Mouse (Mus musculus) NIH3T3 (cell line): Measurements from ENCODE around the gene Efna3.

Experiments used
- DNase-seq: peaks from one replicate; pipeline ENCODE4 v3.0.0-alpha.2; 2012; ENCODE audit warnings: low read depth

Efna3 gene

DNA sequence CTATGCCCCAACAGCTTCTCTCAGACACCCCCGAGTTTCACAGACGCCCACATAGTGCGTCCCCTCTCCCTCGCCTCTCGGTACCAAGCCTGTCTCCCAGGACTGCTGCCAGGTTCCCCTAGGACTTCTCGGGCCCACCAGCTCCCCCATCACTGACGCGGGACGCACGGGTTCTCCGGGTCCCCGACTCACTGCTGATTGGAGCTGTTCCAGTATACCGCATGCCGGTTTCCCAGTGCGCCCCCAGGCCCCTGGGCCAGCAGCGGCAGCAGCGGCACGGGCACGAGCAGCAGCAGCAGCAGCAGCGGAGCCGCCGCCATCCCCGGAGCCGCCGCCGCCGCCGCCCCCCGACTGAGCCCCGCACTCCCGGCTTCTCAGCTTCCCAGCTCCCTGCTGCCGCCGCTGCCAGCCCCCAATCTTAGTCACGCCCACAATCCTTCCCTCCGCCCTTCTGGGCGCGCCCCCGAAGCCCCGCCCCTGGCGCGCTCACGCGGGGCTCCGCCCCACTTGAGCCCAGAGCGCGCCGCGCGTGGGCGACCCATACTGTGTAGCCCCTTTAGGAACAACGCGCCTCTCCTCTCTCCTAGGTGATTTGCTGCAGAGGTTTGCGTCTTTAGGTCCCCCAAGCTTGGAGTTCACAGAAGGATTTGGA, at the start of gene Efna3:
TSS of gene Efna3 (minus strand) at position 452 of the 652 bp plus-strand sequence.
- DNase-seq, result peak; percentile 86

DNA sequence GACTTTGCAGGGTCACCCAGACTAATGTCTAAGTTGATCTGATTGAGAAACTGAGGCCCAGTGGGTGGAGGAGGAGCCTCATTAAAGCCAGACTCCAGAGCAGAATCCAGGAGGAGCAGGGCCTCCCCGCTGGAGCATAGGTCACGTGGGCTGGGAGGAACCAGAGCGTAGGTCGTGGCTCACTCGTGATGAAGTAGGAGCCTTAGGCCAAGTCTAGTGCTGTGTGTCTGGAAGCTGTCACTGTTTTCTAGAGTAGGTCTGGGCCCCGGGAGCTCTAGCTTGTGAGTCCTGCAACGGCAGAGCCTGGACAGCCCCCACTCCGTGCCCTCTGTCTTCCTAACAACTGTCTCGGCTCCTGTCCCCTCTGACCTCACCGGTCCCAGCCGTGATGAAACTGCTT, 44.6 kb upstream of the Efna3 start:
- DNase-seq, result no peak

GRCm38 (mm10) chr3:89365486-89366414, 43.0 kb upstream of the Efna3 start:
- DNase-seq, result no peak

- no peak for DNase-seq
Observed at GRCm38 (mm10) chr3:89365153-89365485, 42.4 kb upstream of the Efna3 start, which contains the start of gene Dcst1. TSS of gene Dcst1 (minus strand) at chr3:89365253.

DNA sequence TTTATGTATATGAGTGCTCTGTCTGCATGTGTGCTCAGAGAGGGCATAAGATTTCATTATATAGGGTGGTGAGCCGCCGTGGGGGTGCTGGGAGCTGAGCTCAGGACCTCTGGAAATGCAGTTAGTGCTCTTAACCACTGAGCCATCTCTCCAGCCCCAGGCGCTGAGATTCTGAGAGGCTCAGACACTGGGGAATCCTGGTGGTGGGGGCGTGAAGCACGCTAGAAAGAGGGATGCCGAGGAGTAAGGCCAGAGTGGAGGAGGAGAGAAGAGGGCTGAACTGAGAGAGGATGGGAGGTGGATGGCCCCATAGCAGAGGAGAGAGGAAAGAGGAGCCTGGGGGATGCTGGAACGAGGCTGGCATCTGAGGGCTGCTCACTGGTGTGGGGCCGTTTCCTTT, 41.9 kb upstream of the Efna3 start:
- DNase-seq, result no peak

DNA sequence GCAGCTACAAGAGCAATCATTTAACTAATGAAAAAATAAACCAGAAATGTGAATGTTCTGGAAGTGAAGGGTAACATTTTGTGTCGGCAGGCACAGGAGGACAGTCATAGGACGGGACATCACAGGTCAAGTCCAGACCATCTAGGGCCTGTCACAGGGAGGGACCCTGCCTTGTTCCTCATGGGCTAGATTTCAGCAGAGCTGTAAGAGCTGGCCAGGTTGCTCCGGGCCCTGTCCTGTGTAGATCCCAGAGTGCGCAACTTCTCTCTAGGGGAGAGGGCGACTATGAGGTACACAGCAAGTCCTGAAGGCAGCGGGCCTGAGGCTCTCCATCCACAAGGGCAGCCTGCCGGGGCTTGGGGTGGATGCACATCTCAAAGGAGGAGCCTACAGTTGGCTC, 38.9 kb upstream of the Efna3 start, which contains the start of gene Dcst2:
TSS of gene Dcst2 (plus strand) at position 301 of the 400 bp plus-strand sequence.
- no peak for DNase-seq

GRCm38 (mm10) chr3:89360237-89360636, 37.5 kb upstream of the Efna3 start:
- DNase-seq, result no peak

GRCm38 (mm10) chr3:89359630-89360029, 36.9 kb upstream of the Efna3 start:
- peak; percentile 59 for DNase-seq

DNA sequence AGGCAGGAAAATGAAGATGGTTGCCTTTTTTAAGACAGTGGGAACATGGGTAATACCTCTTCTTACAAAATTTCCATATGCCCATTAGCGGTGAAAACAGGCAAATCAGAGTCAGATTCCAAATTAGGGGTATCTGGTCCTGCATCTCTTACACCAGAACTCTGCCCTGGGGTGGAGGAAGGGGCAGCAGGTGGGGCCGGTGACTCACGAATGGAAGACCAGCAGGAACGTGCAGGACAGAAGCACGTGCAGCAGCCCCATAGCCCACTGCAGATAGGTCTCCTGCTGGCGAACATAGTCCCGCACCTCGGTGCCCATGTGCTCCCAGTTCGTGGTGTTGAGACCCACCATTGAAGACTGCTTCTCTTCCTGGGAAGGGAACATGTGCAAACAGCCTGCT, 33.3 kb upstream of the Efna3 start:
- no peak for DNase-seq

GRCm38 (mm10) chr3:89355512-89355902, 32.7 kb upstream of the Efna3 start:
- DNase-seq, result no peak

GRCm38 (mm10) chr3:89354816-89355511, 32.2 kb upstream of the Efna3 start:
- DNase-seq, result peak; percentile 93

- DNase-seq, result no peak
Observed at GRCm38 (mm10) chr3:89351271-89351670, 28.5 kb upstream of the Efna3 start.

- DNase-seq, result peak; percentile 91
Observed at GRCm38 (mm10) chr3:89349869-89350501, 27.2 kb upstream of the Efna3 start, which contains the start of gene Adam15. TSS of gene Adam15 (minus strand) at chr3:89349996.

- peak; percentile 77 for DNase-seq
Observed at GRCm38 (mm10) chr3:89348911-89349868, 26.4 kb upstream of the Efna3 start.

DNA sequence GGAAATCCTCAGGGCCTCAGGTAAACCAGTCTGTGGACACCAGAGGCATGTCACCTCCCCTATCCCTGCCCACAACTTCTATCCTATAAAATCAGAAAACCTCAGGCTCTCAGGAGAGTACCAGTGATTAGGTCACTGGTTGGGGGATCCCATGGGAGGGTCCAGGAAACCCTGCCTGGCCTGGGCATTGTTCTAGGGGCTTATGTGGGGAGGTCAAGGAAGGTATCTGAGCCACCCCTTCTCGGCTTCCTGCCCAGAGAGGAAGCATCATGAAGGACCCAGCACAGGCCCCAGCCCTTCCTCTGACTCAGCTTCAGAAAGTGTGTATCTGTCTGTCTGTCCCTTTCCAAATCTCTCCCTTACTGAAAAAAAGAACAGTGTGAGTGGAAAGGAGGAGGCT, 25.2 kb upstream of the Efna3 start:
- no peak for DNase-seq

DNA sequence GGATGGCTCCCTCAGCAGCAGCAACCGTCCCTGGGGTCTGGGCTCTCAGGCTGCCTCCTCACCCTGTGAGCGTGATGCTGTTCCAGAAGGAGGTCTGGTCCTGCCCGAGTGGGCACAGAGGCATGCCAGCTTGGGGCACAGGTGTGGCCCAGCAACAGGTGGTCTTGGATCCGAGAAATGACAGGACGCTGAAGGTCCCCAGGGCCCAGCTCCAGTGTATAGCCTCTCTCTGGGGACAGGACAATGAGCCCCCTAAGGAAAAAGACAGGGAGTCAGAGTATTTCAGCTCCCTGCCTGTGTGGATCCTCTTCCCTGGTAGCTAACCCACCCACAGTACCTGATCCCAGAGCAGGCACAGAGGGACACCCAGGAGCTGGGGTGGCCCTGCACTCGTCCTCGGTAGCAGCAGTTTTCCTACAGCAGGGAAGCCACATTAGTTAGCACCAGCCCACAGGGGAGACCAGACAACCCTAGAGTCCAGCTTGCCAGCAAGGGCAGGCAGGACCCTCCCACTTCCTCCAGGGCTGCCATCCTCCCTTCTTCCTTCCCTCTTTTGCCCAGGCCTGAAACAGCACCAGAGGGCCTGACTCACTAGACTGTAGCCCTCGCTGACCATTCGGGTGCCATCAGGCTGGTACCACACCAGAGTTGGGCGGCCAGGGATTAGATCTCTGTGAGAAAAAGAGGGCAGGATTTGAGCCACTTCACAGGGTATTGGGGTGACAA, 24.2 kb upstream of the Efna3 start:
- DNase-seq, result no peak

- no peak for DNase-seq
Observed at GRCm38 (mm10) chr3:89343279-89343678, 20.5 kb upstream of the Efna3 start.

DNA sequence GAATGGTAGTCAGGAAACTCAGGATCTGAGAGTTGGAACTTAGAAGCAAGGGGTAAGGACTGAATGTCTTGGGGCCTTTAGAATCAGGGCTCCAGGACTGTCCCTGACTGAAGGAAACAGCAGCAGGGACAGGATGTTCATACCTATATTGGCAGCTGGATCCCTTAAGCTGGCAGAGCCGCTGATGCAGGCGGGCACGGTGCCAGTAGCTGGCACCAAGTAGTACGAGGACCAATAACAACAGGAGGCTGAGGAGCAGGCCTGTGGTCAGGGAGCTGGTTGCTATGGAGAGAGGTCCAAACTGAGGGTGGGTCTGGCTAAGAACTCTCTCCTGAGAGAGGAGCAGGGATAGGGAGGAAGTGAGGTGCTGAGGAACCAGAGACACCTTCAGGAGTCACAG, 19.0 kb upstream of the Efna3 start:
- no peak for DNase-seq

GRCm38 (mm10) chr3:89340465-89340864, 17.7 kb upstream of the Efna3 start:
- peak; percentile 86 for DNase-seq

DNA sequence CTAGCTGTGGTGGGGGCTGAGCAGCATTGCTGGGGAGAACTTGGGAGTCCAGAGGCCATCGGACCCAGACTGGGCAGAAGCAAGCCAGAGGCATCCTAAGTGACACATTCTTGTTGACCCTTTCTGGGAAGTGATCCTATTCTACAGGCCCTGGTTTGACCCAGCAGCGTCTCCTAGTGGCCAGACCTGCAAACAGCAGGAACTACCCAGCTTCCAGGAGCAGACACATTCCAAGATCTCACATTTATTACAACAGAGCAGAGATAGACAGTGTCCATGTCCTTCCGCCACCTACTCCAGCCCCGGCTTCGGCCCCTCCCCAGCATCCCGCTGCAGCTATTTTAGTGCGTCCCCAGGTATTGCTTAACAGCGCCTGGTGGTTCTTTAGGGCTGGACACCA, 16.7 kb upstream of the Efna3 start:
- DNase-seq, result peak; percentile 85
